Mouse (Mus musculus) neural tube, embryonic 10.5 days (tissue): ENCODE data around the gene Ikbke.
"Not testable (repeated sequence)": the region's sequence is repeated elsewhere in the genome, so short reads cannot be mapped to it uniquely, and the experiment has no call there.

Experiments
- DNase-seq: peaks from one replicate; pipeline ENCODE4 v3.0.0-alpha.2; 2017; ENCODE audit warnings: low spot score; ENCODE audit errors: extremely low spot score

The Ikbke gene

GRCm38 (mm10) chr1:131279456-131279776 is at the start of gene Ikbke:
Ikbke (minus strand) TSS chr1:131279606.
- DNase-seq = no peak

GRCm38 (mm10) chr1:131329093-131329492 is 49.7 kb upstream of the Ikbke start:
- not testable (repeated sequence) for DNase-seq

- DNase-seq = no peak
Measured at GRCm38 (mm10) chr1:131327167-131327566, 47.8 kb upstream of the Ikbke start.

GRCm38 (mm10) chr1:131324816-131325463 is 45.5 kb upstream of the Ikbke start:
- DNase-seq = no peak

- no peak for DNase-seq
Measured at GRCm38 (mm10) chr1:131319598-131320330, 40.4 kb upstream of the Ikbke start.

GRCm38 (mm10) chr1:131318397-131318796 is 39.0 kb upstream of the Ikbke start:
- no peak for DNase-seq

- no peak for DNase-seq
Measured at GRCm38 (mm10) chr1:131317625-131318024, 38.2 kb upstream of the Ikbke start.

- no peak for DNase-seq
Measured at GRCm38 (mm10) chr1:131311284-131311683, 31.9 kb upstream of the Ikbke start.

- DNase-seq = no peak
Measured at GRCm38 (mm10) chr1:131310237-131310818, 30.9 kb upstream of the Ikbke start.

- no peak for DNase-seq
Measured at GRCm38 (mm10) chr1:131300750-131301149, 21.3 kb upstream of the Ikbke start.

GRCm38 (mm10) chr1:131299788-131300187 is 20.4 kb upstream of the Ikbke start:
- no peak for DNase-seq

GRCm38 (mm10) chr1:131299240-131299639 is 19.8 kb upstream of the Ikbke start:
- DNase-seq = no peak

- DNase-seq = no peak
Measured at GRCm38 (mm10) chr1:131298171-131298570, 18.8 kb upstream of the Ikbke start.

GRCm38 (mm10) chr1:131296726-131297125 is 17.3 kb upstream of the Ikbke start:
- no peak for DNase-seq

GRCm38 (mm10) chr1:131295200-131295599 is 15.8 kb upstream of the Ikbke start:
- no peak for DNase-seq

- DNase-seq = no peak
Measured at GRCm38 (mm10) chr1:131293922-131294250, 14.5 kb upstream of the Ikbke start.

- DNase-seq = no peak
Measured at GRCm38 (mm10) chr1:131293221-131293921, 14.0 kb upstream of the Ikbke start.

GRCm38 (mm10) chr1:131290648-131291047 is 11.2 kb upstream of the Ikbke start:
- peak; percentile 50 for DNase-seq

- no peak for DNase-seq
Measured at GRCm38 (mm10) chr1:131288938-131289337, 9.5 kb upstream of the Ikbke start.

- DNase-seq = no peak
Measured at GRCm38 (mm10) chr1:131287267-131287666, 7.9 kb upstream of the Ikbke start.

GRCm38 (mm10) chr1:131286803-131287202 is 7.4 kb upstream of the Ikbke start:
- no peak for DNase-seq

GRCm38 (mm10) chr1:131284616-131285015 is 5.2 kb upstream of the Ikbke start:
- no peak for DNase-seq
